Mouse (Mus musculus) midbrain, embryonic 12.5 days (tissue): Measurements from ENCODE around the gene Phyh. TPM values are rescaled to one million over a fixed set of nuclear protein-coding genes. Genes with fewer than 3 reads are reported as not detected.
"Not testable (repeated sequence)": the region's sequence is repeated elsewhere in the genome, so short reads cannot be mapped to it uniquely, and the experiment has no call there.

Source experiments
- ATAC-seq: fragments of 200-750 bp; cut with Nextera tagmentation; 2 replicates; pipeline ENCODE4 v1.8.0; 2017; ENCODE audit warnings: low read depth, moderate TSS enrichment, moderate library complexity; ENCODE audit not compliant: low FRiP score
- H3K27ac ChIP-seq: fragments of 300-500 bp; sonication (generic); replicated peaks from 2 replicates; pipeline ENCODE4 v1.5.1; 2016; ENCODE audit warnings: mild to moderate bottlenecking
- H3K27me3 ChIP-seq: fragments of 300-500 bp; sonication (generic); 2 replicates; pipeline ENCODE4 v1.6.1; 2016; ENCODE audit warnings: mild to moderate bottlenecking
- H3K36me3 ChIP-seq: fragments of 300-500 bp; sonication (generic); 2 replicates; pipeline ENCODE4 v1.6.1; 2016
- H3K4me1 ChIP-seq: fragments of 300-500 bp; sonication (generic); 2 replicates; pipeline ENCODE4 v1.6.1; 2016
- H3K4me2 ChIP-seq: fragments of 300-500 bp; sonication (generic); replicated peaks from 2 replicates; pipeline ENCODE4 v1.6.1; 2016; ENCODE audit warnings: mild to moderate bottlenecking, moderate library complexity
- H3K4me3 ChIP-seq: fragments of 300-500 bp; sonication (generic); 2 replicates; pipeline ENCODE4 v1.5.1; 2016; ENCODE audit warnings: mild to moderate bottlenecking
- H3K9ac ChIP-seq: fragments of 300-500 bp; sonication (generic); replicated peaks from 2 replicates; pipeline ENCODE4 v1.6.1; 2016; ENCODE audit warnings: mild to moderate bottlenecking, moderate library complexity
- H3K9me3 ChIP-seq: fragments of 300-500 bp; sonication (generic); 2 replicates; pipeline ENCODE4 v1.6.1; 2016; ENCODE audit warnings: mild to moderate bottlenecking
- WGBS: fragments of 180-500 bp; shearing (Covaris S2); methylation state at CpG from one replicate; pipeline ENCODE4 v1.1.7; 2016; 5-methylcytosine and 5-hydroxymethylcytosine counted together
- polyA plus RNA-seq: library from polyadenylated mRNA; unstranded; fragments of >200 nt; fragmentation: Nextera tagmentation; extraction: Ambion mirVana; gene quantifications from 2 replicates; pipeline ENCODE4 v1.2.1, GENCODE M21; 2016

Gene Phyh
- polyA plus RNA-seq, 1 experiment from 2014 or later: 42.0 TPM

DNA sequence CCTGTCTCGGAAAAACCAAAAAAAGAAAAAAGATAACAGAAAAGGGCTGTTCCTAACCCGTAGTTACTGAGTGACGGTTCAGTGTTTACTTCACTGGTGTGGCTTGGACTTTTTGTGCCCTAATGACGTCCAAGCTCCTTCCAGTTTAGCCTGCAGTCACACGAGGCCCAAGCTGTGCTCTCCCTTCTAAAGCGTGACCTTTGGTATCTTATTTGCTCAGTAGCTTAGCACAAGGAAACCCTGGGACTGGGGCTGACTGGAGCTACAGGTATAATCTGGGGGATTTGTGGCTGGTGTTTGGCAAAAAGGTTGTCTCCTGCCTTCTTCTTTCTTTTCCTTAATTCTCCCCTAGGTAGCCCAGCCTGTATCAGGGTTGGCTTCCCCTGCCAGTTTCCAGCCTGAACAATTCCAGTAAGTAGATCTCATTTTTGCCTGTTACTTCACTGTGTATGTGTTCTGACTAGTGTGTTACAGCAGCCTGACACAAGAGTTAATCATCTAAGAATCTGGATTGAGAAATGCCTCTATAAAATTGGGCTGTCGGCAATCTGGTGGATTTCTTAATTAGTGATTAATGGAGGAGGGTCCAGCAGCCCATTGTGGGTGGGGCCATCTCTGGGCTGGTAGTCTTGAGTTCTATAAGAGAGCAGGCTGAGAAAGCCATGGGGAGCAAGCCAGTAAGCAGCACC lies 3.8 kb downstream of the Phyh start:
- no peak overlapping the region for H3K4me2 ChIP-seq
- 0 out of 2 replicates have a peak, but pooled peaks cover 2% of the 10 kb centered on the region for H3K36me3 ChIP-seq
- peaks cover 5% of the 10 kb centered on the region for H3K4me1 ChIP-seq
- H3K9ac ChIP-seq: no peak overlapping the region
- H3K27me3 ChIP-seq: no peaks in the 10 kb centered on the region
- no peak for ATAC-seq
- H3K4me3 ChIP-seq: no peak overlapping the region
- no peaks in the 10 kb centered on the region for H3K9me3 ChIP-seq
- no peak overlapping the region for H3K27ac ChIP-seq
- WGBS: 64% methylated on average over 7 of the region's 7 CpGs

- Histone ChIP-seq H3K27ac (no peak overlapping the region), H3K27me3 (no peaks in the 10 kb centered on the region), H3K9ac (no peak overlapping the region), H3K4me1 (no peaks in the 10 kb centered on the region), H3K9me3 (no peaks in the 10 kb centered on the region), H3K4me2 (no peak overlapping the region), H3K4me3 (no peak overlapping the region), H3K36me3 (peaks cover 6% of the 10 kb centered on the region; the same call in 1 of the 2 replicates)
- 94% methylated on average over 3 of the region's 3 CpGs for WGBS
- no peak for ATAC-seq
Observed at GRCm38 (mm10) chr2:4927391-4927790, 8.6 kb downstream of the Phyh start.

GRCm38 (mm10) chr2:4929230-4929629 lies 10.4 kb downstream of the Phyh start:
- Histone ChIP-seq H3K9ac (no peak overlapping the region), H3K4me2 (no peak overlapping the region), H3K27ac (no peak overlapping the region), H3K4me3 (no peak overlapping the region), H3K36me3 (peaks cover 6% of the 10 kb centered on the region; the same call in 1 of the 2 replicates), H3K4me1 (no peaks in the 10 kb centered on the region), H3K27me3 (no peaks in the 10 kb centered on the region), H3K9me3 (no peaks in the 10 kb centered on the region)
- ATAC-seq: no peak
- WGBS: 94% methylated on average over 2 of the region's 2 CpGs

DNA sequence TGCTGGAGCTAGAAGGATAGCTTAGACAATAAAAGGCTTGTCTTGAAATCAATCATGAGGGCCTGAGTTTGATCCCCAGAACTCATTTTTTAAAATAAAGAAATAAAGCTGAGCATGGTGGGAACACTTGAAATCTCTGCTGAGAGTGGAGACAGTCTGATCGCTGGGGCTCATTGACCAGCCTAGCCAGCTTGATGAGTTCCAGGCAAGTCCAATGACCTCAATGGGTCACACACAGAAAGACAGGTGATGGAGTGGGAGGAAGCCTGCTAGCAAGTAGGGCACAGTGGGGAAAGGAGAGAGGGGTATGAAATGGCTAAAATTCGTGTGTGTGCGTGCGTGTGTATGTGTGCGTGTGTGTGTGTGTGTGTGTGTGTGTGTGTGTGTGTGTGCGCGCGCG lies 15.7 kb downstream of the Phyh start:
- Histone ChIP-seq H3K4me3 (no peak overlapping the region), H3K27ac (no peak overlapping the region), H3K36me3 (peaks cover 19% of the 10 kb centered on the region), H3K4me1 (no peaks in the 10 kb centered on the region), H3K4me2 (no peak overlapping the region), H3K9ac (no peak overlapping the region), H3K27me3 (no peaks in the 10 kb centered on the region), H3K9me3 (no peaks in the 10 kb centered on the region)
- ATAC-seq: no peak
- 97% methylated on average over 9 of the region's 9 CpGs for WGBS

- ATAC-seq: no peak
- H3K9me3 ChIP-seq: no peaks in the 10 kb centered on the region
- no peak overlapping the region for H3K9ac ChIP-seq
- peaks cover 15% of the 10 kb centered on the region; the same call in 1 of the 2 replicates for H3K36me3 ChIP-seq
- 91% methylated on average over 7 of the region's 7 CpGs for WGBS
- no peaks in the 10 kb centered on the region for H3K27me3 ChIP-seq
- no peak overlapping the region for H3K27ac ChIP-seq
- H3K4me1 ChIP-seq: no peaks in the 10 kb centered on the region
- H3K4me3 ChIP-seq: no peak overlapping the region
- no peak overlapping the region for H3K4me2 ChIP-seq
Observed at GRCm38 (mm10) chr2:4937931-4938330, 19.1 kb downstream of the Phyh start.

- peaks cover 15% of the 10 kb centered on the region; the same call in 1 of the 2 replicates for H3K36me3 ChIP-seq
- H3K9ac ChIP-seq: no peak overlapping the region
- 0 out of 2 replicates have a peak, but pooled peaks cover 6% of the 10 kb centered on the region for H3K9me3 ChIP-seq
- H3K27ac ChIP-seq: no peak overlapping the region
- no peaks in the 10 kb centered on the region for H3K27me3 ChIP-seq
- H3K4me2 ChIP-seq: no peak overlapping the region
- H3K4me3 ChIP-seq: no peak overlapping the region
- 92% methylated on average over 11 of the region's 11 CpGs for WGBS
- ATAC-seq: no peak
- H3K4me1 ChIP-seq: no peaks in the 10 kb centered on the region
Observed at GRCm38 (mm10) chr2:4940861-4941260, 22.0 kb downstream of the Phyh start.

DNA sequence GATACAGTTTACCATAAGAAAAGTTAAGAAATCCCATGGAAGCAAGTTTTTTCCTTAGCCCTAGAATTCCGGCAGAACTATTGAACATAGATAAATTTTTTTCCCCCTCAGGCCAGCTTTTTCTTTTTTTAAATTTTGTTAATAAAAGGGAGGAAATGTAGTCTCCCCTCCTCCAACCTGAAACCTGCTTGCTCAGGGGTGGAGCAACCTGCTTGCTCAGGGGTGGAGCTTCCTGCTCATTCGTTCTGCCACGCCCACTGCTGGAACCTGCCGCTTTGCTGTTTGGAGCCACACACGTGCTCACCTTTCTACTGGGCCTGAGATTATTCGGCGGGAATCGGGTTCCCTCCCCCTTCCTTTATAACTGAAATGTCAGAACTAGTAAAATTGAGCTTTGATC lies 30.9 kb downstream of the Phyh start:
- not testable (repeated sequence) for H3K27me3 ChIP-seq, H3K4me2 ChIP-seq, ATAC-seq, H3K9me3 ChIP-seq, H3K4me1 ChIP-seq, H3K9ac ChIP-seq, H3K36me3 ChIP-seq, H3K27ac ChIP-seq, H3K4me3 ChIP-seq
- 94% methylated on average over 6 of the region's 8 CpGs for WGBS

- no peak for ATAC-seq
- H3K36me3 ChIP-seq: no peaks in the 10 kb centered on the region
- H3K9me3 ChIP-seq: no peaks in the 10 kb centered on the region
- H3K27me3 ChIP-seq: no peaks in the 10 kb centered on the region
- H3K4me2 ChIP-seq: no peak overlapping the region
- H3K27ac ChIP-seq: no peak overlapping the region
- H3K4me1 ChIP-seq: no peaks in the 10 kb centered on the region
- no peak overlapping the region for H3K9ac ChIP-seq
- H3K4me3 ChIP-seq: no peak overlapping the region
- WGBS: 93% methylated on average over 2 of the region's 2 CpGs
Observed at GRCm38 (mm10) chr2:4950986-4951385, 32.2 kb downstream of the Phyh start.

DNA sequence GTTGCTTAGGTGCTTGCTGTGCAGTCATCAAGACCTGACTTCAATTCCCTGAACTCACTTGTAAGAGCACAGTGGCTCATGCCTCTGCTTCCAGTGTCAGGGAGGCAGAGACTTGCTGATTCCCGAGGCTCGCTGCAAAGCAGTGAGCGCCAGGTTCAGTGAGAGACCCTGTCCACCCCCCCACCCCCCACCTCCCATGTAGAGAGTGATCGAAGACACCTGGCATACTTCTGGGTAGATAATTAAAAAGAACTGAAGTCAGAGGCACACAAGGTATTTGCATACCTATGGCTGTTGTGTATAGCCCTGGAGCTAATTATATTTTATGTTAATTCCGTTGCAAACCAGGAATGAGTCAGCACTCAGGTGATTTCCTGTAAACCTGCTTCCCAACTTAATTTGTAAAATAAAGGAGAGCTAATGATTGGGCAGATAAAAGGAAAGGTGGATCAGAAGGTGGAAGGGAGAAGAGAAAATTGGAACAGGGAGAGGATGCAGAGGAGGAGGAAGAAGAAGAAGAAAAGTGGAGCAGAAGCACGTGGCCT lies 35.5 kb downstream of the Phyh start:
- Histone ChIP-seq H3K27ac (no peak overlapping the region), H3K9ac (no peak overlapping the region), H3K36me3 (no peaks in the 10 kb centered on the region), H3K4me3 (no peak overlapping the region), H3K9me3 (no peaks in the 10 kb centered on the region), H3K4me2 (no peak overlapping the region), H3K4me1 (no peaks in the 10 kb centered on the region), H3K27me3 (no peaks in the 10 kb centered on the region)
- no peak for ATAC-seq
- WGBS: 89% methylated on average over 6 of the region's 6 CpGs

DNA sequence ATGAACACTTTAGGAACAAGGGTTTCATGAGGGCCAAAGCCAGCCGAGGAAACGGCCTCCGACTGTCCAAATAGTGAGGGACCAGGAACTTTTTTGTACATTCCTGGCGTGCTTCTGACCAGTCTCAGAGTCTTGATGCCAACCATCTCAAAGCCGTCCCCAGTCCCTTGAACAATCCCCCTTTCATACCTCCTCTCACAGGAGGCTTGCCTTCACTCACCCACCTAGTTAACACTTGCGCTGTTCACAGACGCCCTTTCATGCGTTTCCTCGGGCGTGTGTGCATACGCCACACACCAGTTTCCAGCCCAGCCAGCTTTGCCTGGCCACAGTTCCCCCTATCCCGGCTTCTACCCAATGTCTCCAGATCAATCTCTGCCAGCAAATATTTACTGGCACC lies 39.2 kb downstream of the Phyh start:
- Histone ChIP-seq H3K4me3 (no peak overlapping the region), H3K27ac (no peak overlapping the region)
- WGBS: 91% methylated on average over 12 of the region's 12 CpGs

DNA sequence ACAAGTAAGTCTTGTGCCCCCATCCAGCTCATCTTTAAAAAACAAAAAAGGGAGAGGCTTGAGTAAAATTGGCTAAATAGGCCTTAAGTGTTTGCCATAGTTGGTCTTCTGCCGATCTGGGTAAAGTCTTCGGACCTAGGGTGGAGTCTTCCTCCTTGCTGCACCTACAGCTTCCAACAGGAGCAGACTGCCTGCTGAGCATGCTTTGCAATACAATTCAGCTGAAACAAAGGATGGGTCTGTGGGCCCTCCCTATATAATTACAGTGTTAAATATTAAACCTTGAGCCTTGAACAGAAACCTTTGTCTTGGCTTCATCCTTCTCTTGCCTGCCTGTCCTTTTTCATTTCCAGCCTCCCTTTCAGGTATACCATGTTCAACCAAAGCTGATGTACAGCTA lies 49.0 kb downstream of the Phyh start:
- Histone ChIP-seq H3K4me3 (no peak overlapping the region), H3K36me3 (no peaks in the 10 kb centered on the region), H3K9ac (no peak overlapping the region), H3K27me3 (no peaks in the 10 kb centered on the region), H3K4me1 (no peaks in the 10 kb centered on the region), H3K4me2 (no peak overlapping the region), H3K9me3 (no peaks in the 10 kb centered on the region), H3K27ac (no peak overlapping the region)
- no peak for ATAC-seq
- 100% methylated on average over 2 of the region's 2 CpGs for WGBS

More for the DNA sequence above, 39.2 kb downstream of the Phyh start:
- no peaks in the 10 kb centered on the region for H3K27me3 ChIP-seq
- no peak overlapping the region for H3K4me2 ChIP-seq
- no peak for ATAC-seq
- no peaks in the 10 kb centered on the region for H3K9me3 ChIP-seq
- H3K9ac ChIP-seq: no peak overlapping the region
- no peaks in the 10 kb centered on the region for H3K4me1 ChIP-seq
- no peaks in the 10 kb centered on the region for H3K36me3 ChIP-seq

GRCm38 (mm10) chr2:4969083-4969482 lies 50.3 kb downstream of the Phyh start:
- no peak overlapping the region for H3K4me2 ChIP-seq
- H3K9me3 ChIP-seq: no peaks in the 10 kb centered on the region
- H3K9ac ChIP-seq: no peak overlapping the region
- no peaks in the 10 kb centered on the region for H3K36me3 ChIP-seq
- no peaks in the 10 kb centered on the region for H3K4me1 ChIP-seq
- no peak overlapping the region for H3K4me3 ChIP-seq
- WGBS: 65% methylated on average over 2 of the region's 2 CpGs
- no peaks in the 10 kb centered on the region for H3K27me3 ChIP-seq
- no peak overlapping the region for H3K27ac ChIP-seq
- no peak for ATAC-seq

DNA sequence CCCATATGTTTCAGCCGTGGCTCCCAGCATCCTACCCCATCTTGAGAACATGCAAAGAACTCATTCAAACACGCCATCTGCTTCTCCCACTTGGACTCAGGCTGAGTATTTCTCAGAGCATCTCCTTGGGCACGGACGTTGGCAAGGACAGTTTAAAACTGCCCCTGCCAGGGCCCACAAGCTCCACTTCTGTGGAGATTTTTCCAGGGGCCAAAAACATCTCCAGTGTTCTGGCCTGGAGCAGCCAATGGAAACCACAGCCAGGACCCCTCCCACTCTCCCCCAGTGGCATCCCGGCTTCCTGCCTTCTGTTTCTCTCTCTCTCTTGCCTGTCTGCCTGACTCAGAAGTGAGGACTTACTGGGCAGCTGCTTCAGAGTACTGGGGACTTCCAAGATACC lies 57.0 kb downstream of the Phyh start, which contains the start of gene Ucma:
Ucma (plus strand) TSS at position 316 of the 400 bp plus-strand sequence.
- no peaks in the 10 kb centered on the region for H3K4me1 ChIP-seq
- no peak for ATAC-seq

More for the DNA sequence above, 57.0 kb downstream of the Phyh start, which contains the start of gene Ucma:
- Histone ChIP-seq H3K9ac (no peak within 1 kb of the TSS), H3K9me3 (no peaks in the 10 kb centered on the region), H3K4me2 (no peak within 1 kb of the TSS), H3K4me3 (no peak within 1 kb of the TSS), H3K27ac (no peak within 1 kb of the TSS), H3K27me3 (no peaks in the 10 kb centered on the region), H3K36me3 (no peaks in the 10 kb centered on the region)
- WGBS: 73% methylated on average over 5 of the region's 5 CpGs
